Mouse (Mus musculus) layer of hippocampus, adult 9-10 months (tissue): ENCODE results near the gene Sfswap.
A peak's percentile ranks its signal among the peaks of the same experiment; 100 is the strongest.
"Not testable (repeated sequence)": the region's sequence is repeated elsewhere in the genome, so short reads cannot be mapped to it uniquely, and the experiment has no call there.

Experiments used
- DNase-seq: peaks from one replicate; pipeline ENCODE4 v3.0.0; 2022; ENCODE audit warnings: low spot score

The Sfswap gene

DNA sequence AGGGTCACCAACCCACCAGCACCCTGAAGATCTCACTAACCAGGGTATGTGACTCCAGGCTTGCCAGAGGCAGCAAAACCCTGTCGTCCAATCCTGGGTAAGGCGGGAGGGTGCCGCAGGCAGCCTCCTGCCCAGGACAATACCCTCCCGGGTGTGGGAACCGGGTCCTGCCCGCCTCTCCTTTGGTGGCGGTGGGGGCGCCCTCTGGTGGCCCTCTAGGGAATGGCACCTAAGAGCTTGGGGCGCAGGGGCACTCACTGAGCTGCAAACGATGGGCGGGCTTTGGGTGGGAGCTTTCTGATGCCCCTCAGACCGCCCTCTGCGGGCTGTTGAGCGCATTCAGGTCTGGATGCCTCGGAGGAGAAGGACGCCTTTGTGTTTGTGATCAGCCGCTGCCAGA lies 85.0 kb downstream of the Sfswap start:
- no peak for DNase-seq

DNA sequence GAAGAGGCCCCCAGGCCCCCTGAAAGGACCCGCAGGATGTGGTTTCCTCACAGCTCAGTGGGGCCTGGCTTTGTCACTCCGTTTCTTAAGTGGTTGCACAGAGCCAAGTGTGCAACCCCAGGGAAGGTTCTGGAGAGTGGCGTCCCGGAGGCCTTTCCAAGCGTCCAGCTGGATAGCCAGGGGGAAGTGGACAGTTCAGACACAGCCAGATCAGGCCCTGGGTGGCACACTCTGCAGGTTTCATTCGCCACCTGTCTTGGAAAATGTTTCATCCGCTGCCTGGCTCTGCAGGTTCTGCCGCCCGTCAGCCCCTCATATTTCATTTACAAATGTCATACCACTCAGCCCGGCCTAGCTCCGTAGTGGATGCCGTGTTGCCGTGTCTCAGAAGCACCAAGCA lies 85.5 kb downstream of the Sfswap start:
- no peak for DNase-seq

DNA sequence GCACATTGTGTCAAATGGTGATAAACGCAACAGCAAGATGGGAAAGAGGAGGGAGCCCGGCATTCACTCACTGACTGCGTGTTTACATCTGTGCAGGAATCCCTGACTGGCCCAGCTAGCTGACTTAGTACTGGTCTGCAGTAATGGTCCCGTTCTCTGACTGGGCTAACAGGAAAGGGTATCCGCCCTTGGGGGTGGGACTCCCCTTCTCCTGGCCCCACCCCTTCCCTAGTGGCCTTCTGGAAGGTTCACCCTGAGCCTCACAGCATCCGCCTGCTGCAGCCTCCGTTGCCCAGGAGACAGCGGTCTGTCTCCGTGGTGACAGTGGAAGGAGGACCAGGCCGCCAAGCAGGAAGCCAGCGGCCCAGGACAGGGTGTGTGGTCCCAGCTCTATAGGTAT lies 89.9 kb downstream of the Sfswap start:
- DNase-seq, result no peak

DNA sequence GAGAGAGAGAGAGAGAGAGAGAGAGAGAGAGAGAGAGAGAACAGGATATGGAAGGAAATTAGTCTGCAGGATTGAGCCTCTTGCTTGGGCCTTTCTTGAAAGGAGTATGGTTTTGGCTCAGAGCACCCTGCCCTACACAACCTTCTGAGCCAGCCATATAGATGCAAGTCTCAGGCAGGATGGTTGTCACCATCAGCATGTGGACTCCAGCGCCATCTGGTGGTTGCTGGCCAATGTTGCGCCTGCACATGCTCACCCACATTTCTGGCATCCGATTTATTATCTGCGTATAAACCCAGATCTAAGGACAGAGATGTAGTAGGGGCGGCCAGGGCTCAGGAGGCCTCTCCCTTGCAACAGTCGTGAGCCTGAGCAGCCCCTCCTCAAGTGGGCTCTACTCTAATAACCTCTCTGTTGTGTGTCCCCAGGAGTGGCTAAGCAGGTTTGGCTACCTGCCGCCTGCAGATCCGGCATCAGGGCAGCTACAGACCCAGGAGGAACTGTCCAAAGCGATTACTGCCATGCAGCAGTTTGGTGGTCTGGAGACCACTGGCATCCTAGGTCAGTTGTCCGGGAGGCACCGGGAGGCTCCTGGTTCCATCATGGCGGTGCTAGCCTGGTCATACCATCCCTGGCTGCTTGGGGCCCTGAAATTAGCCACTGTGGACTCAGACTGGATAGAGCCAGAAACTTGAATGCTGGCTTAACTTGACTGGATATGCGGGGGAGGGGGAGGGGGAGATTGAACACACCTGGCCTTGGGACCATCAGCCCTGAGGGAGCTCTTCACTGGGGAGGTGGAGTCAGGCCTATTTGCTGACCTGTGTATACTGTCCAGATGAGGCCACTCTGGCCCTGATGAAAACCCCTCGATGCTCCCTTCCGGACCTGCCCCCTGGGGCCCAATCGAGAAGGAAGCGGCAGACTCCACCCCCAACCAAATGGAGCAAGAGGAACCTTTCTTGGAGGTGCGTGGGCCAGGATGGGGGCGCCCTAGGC lies 93.4 kb downstream of the Sfswap start:
- DNase-seq, result peak; percentile 77

DNA sequence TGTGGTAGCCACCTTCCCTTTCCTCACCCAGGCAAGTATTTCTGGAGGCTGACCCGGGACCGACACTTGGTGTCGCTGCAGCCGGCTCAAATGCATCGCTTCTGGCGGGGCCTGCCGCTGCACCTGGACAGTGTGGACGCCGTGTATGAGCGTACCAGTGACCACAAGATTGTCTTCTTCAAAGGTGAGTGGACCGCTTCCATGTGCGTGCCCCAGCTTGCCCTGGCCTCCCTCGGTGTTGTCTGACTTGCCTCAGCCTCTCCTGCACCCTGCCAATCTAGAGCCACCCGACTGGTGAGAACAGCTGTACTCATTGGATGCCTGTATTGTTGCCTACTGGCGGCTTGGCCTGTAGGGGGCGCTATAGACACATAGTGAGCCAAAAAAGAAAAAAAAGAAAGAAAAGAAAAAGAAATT lies 101.1 kb downstream of the Sfswap start:
- no peak for DNase-seq

DNA sequence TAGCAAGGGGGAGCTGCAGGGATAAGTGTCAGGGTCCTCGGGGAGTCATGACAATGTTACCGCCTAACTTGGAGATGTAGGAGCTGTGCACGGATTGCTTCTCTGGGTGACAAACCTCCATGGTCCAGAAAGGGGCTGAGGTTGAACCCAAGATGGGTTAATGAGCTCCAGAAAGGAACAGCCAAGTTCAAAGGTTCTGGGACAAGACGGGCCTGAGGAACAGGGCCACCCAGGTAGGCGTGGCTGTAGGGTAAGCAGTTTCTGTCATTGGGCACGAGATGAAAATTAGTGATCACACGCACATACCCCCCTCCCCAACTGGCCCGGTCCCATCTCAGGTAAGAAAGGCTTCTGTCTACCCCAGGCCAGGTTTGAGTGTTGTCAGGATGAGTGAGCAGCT lies 106.5 kb downstream of the Sfswap start:
- DNase-seq, result no peak

DNA sequence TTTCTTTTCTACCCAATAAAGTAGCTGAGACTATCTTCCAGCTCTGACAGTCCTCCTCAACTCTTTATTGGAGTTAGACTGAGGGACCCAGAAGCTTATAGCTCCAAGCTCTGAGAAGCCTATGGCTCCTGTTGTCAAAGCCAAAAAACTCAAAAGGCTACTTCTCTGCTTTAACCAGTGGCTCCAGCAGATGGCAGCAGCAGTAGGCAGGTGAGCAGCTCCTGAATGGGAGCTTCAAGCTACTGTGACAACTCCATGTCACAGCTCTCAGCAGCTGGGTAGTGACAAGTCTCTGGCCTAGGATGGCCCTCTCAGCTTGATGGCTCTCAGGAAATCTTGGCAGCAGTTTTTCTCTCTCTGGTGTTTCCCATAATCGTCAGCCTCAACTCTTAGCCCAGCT lies 110.0 kb downstream of the Sfswap start:
- DNase-seq, result peak; percentile 57

DNA sequence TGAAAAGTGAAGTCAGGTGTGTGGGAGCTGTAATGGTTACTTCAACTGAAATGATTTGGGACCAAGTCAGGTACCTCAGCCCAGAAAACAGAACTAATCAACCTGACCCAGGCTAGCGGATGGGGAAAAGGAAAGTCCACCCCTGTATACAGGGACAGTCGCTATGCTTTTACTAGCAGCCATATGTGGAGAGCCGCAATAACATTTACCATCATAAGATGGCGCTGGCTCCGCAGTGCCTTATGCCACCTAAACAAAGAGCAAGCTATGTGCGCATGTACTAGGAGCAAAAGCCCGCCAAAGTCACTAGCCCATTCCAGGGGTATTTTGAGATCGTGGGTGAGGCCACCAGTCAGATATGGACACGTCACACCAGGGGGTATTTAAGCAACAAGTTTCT lies 119.6 kb downstream of the Sfswap start:
- not testable (repeated sequence) for DNase-seq
